Mouse (Mus musculus): ENCODE measurements around the gene Lct. TPM values are rescaled to one million over a fixed set of nuclear protein-coding genes. Genes with fewer than 3 reads are reported as not detected.
A peak's percentile ranks its signal among the peaks of the same experiment; 100 is the strongest.
"Not testable (repeated sequence)": the region's sequence is repeated elsewhere in the genome, so short reads cannot be mapped to it uniquely, and the experiment has no call there.

Gene Lct
- polyA plus RNA-seq, 1 experiment from 2014 or later: 0.31 TPM

- 0 out of 2 replicates have a peak, but pooled peaks cover 2% of the 10 kb centered on the region for H3K9me3 ChIP-seq
- DNase-seq (ENCODE audit: low spot score): no peak
- peaks cover 73% of the 10 kb centered on the region for H3K36me3 ChIP-seq (replicated peaks)
- 90% methylated on average over 9 of the region's 9 CpGs for WGBS
- no peaks in the 10 kb centered on the region for H3K4me1 ChIP-seq
- H3K4me3 ChIP-seq: no peak overlapping the region
- H3K27me3 ChIP-seq (replicated peaks; ENCODE audit: low read depth, poor library complexity, severe bottlenecking): no peaks in the 10 kb centered on the region
- no peak overlapping the region for H3K27ac ChIP-seq (replicated peaks)
Observed at GRCm38 (mm10) chr1:128285136-128285535, 43.0 kb downstream of the Lct start.

- H3K36me3 ChIP-seq (replicated peaks): peaks cover 82% of the 10 kb centered on the region
- H3K27ac ChIP-seq (replicated peaks): no peak overlapping the region
- DNase-seq (ENCODE audit: low spot score): no peak
- H3K27me3 ChIP-seq (replicated peaks; ENCODE audit: low read depth, poor library complexity, severe bottlenecking): no peaks in the 10 kb centered on the region
- no peaks in the 10 kb centered on the region for H3K4me1 ChIP-seq
- H3K4me3 ChIP-seq: no peak overlapping the region
- whole genome bisulfite sequencing: 91% methylated on average over 8 of the region's 8 CpGs
- H3K9me3 ChIP-seq: 0 out of 2 replicates have a peak, but pooled peaks cover 2% of the 10 kb centered on the region
Observed at GRCm38 (mm10) chr1:128284157-128284690, 43.9 kb downstream of the Lct start.

GRCm38 (mm10) chr1:128282924-128283323 lies 45.2 kb downstream of the Lct start:
- Histone ChIP-seq H3K9me3 (0 out of 2 replicates have a peak, but pooled peaks cover 2% of the 10 kb centered on the region), H3K27me3 (replicated peaks; ENCODE audit: low read depth, poor library complexity, severe bottlenecking) (no peaks in the 10 kb centered on the region), H3K4me1 (no peaks in the 10 kb centered on the region), H3K36me3 (replicated peaks) (peaks cover 83% of the 10 kb centered on the region), H3K4me3 (no peak overlapping the region), H3K27ac (replicated peaks) (no peak overlapping the region)
- DNase-seq (ENCODE audit: low spot score): no peak
- WGBS: 94% methylated on average over 3 of the region's 3 CpGs

GRCm38 (mm10) chr1:128281753-128282152 lies 46.4 kb downstream of the Lct start:
- WGBS: 92% methylated on average over 3 of the region's 3 CpGs
- H3K36me3 ChIP-seq (replicated peaks): peaks cover 89% of the 10 kb centered on the region
- DNase-seq (ENCODE audit: low spot score): no peak

GRCm38 (mm10) chr1:128278563-128278962 lies 49.6 kb downstream of the Lct start:
- no peak for DNase-seq (ENCODE audit: low spot score)
- Histone ChIP-seq H3K36me3 (replicated peaks) (peaks cover 93% of the 10 kb centered on the region), H3K27me3 (replicated peaks; ENCODE audit: low read depth, poor library complexity, severe bottlenecking) (no peaks in the 10 kb centered on the region), H3K9me3 (0 out of 2 replicates have a peak, but pooled peaks cover 2% of the 10 kb centered on the region), H3K4me1 (no peaks in the 10 kb centered on the region), H3K27ac (replicated peaks) (no peak overlapping the region), H3K4me3 (no peak overlapping the region)
- 95% methylated on average over 3 of the region's 3 CpGs for WGBS

More at GRCm38 (mm10) chr1:128281753-128282152, 46.4 kb downstream of the Lct start:
- no peaks in the 10 kb centered on the region for H3K4me1 ChIP-seq
- no peak overlapping the region for H3K27ac ChIP-seq (replicated peaks)
- H3K9me3 ChIP-seq: 0 out of 2 replicates have a peak, but pooled peaks cover 2% of the 10 kb centered on the region
- H3K27me3 ChIP-seq (replicated peaks; ENCODE audit: low read depth, poor library complexity, severe bottlenecking): no peaks in the 10 kb centered on the region
- no peak overlapping the region for H3K4me3 ChIP-seq

- Histone ChIP-seq H3K9me3 (no peaks in the 10 kb centered on the region), H3K4me3 (no peak overlapping the region), H3K36me3 (replicated peaks) (peaks cover 97% of the 10 kb centered on the region), H3K4me1 (no peaks in the 10 kb centered on the region), H3K27ac (replicated peaks) (no peak overlapping the region), H3K27me3 (replicated peaks; ENCODE audit: low read depth, poor library complexity, severe bottlenecking) (no peaks in the 10 kb centered on the region)
- no peak for DNase-seq (ENCODE audit: low spot score)
- 88% methylated on average over 1 of the region's 1 CpGs for WGBS
Observed at GRCm38 (mm10) chr1:128275908-128276307, 52.2 kb downstream of the Lct start.

- no peak for DNase-seq (ENCODE audit: low spot score)
- H3K4me1 ChIP-seq: no peaks in the 10 kb centered on the region
- peaks cover 98% of the 10 kb centered on the region for H3K36me3 ChIP-seq (replicated peaks)
- 92% methylated on average over 3 of the region's 3 CpGs for WGBS
- no peaks in the 10 kb centered on the region for H3K27me3 ChIP-seq (replicated peaks; ENCODE audit: low read depth, poor library complexity, severe bottlenecking)
- H3K27ac ChIP-seq (replicated peaks): no peak overlapping the region
- no peak overlapping the region for H3K4me3 ChIP-seq
- H3K9me3 ChIP-seq: no peaks in the 10 kb centered on the region
Observed at GRCm38 (mm10) chr1:128270731-128271130, 57.4 kb downstream of the Lct start.

GRCm38 (mm10) chr1:128267061-128267460 lies 61.1 kb downstream of the Lct start:
- 82% methylated on average over 7 of the region's 7 CpGs for WGBS
- not testable (repeated sequence) for H3K27ac ChIP-seq (replicated peaks)
- H3K36me3 ChIP-seq (replicated peaks): peaks cover 96% of the 10 kb centered on the region

GRCm38 (mm10) chr1:128244727-128245355 lies 83.3 kb downstream of the Lct start:
- Histone ChIP-seq H3K4me1 (peaks cover 15% of the 10 kb centered on the region), H3K36me3 (replicated peaks) (peaks cover 9% of the 10 kb centered on the region; the same call in 1 of the 2 replicates), H3K4me3 (peak overlapping the region; percentile 85), H3K9me3 (no peaks in the 10 kb centered on the region), H3K27ac (replicated peaks) (peak overlapping the region; percentile 94), H3K27me3 (replicated peaks; ENCODE audit: low read depth, poor library complexity, severe bottlenecking) (no peaks in the 10 kb centered on the region)
- DNase-seq (ENCODE audit: low spot score): peak; percentile 60
- 3% methylated on average over 19 of the region's 19 CpGs for WGBS

More at GRCm38 (mm10) chr1:128267061-128267460, 61.1 kb downstream of the Lct start:
- DNase-seq (ENCODE audit: low spot score); H3K4me1 ChIP-seq; H3K27me3 ChIP-seq (replicated peaks; ENCODE audit: low read depth, poor library complexity, severe bottlenecking); H3K4me3 ChIP-seq; H3K9me3 ChIP-seq: not testable (repeated sequence)

GRCm38 (mm10) chr1:128243996-128244726 lies 84.0 kb downstream of the Lct start:
- peak; percentile 99 for DNase-seq (ENCODE audit: low spot score)
- Histone ChIP-seq H3K36me3 (replicated peaks) (peaks cover 14% of the 10 kb centered on the region; the same call in 1 of the 2 replicates), H3K9me3 (no peaks in the 10 kb centered on the region), H3K27ac (replicated peaks) (peak overlapping the region; percentile 94), H3K27me3 (replicated peaks; ENCODE audit: low read depth, poor library complexity, severe bottlenecking) (no peaks in the 10 kb centered on the region), H3K4me1 (peaks cover 15% of the 10 kb centered on the region), H3K4me3 (peak overlapping the region; percentile 85)
- under 1% methylated on average over 71 of the region's 71 CpGs for WGBS

GRCm38 (mm10) chr1:128243627-128243995 lies 84.5 kb downstream of the Lct start, which contains the start of gene Ubxn4:
Ubxn4 (plus strand) TSS chr1:128243964.
- peaks cover 18% of the 10 kb centered on the region for H3K36me3 ChIP-seq (replicated peaks)
- H3K27me3 ChIP-seq (replicated peaks; ENCODE audit: low read depth, poor library complexity, severe bottlenecking): no peaks in the 10 kb centered on the region
- DNase-seq (ENCODE audit: low spot score): no peak
- H3K4me1 ChIP-seq: peaks cover 15% of the 10 kb centered on the region
- peak within 1 kb of the TSS; percentile 94 for H3K27ac ChIP-seq (replicated peaks)
- peak within 1 kb of the TSS; percentile 85 for H3K4me3 ChIP-seq
- 8% methylated on average over 10 of the region's 10 CpGs for WGBS
- H3K9me3 ChIP-seq: no peaks in the 10 kb centered on the region

- Histone ChIP-seq H3K4me3 (no peak overlapping the region), H3K27ac (replicated peaks) (no peak overlapping the region), H3K4me1 (no peaks in the 10 kb centered on the region), H3K36me3 (replicated peaks) (peaks cover 86% of the 10 kb centered on the region), H3K9me3 (no peaks in the 10 kb centered on the region), H3K27me3 (replicated peaks; ENCODE audit: low read depth, poor library complexity, severe bottlenecking) (no peaks in the 10 kb centered on the region)
- WGBS: 94% methylated on average over 4 of the region's 4 CpGs
- no peak for DNase-seq (ENCODE audit: low spot score)
Observed at GRCm38 (mm10) chr1:128235181-128235580, 92.9 kb downstream of the Lct start.
